Mouse (Mus musculus) urinary bladder, postnatal 36 days (tissue): ENCODE results near the gene Rnf169.
A peak's percentile ranks its signal among the peaks of the same experiment; 100 is the strongest.
"Not testable (repeated sequence)": the region's sequence is repeated elsewhere in the genome, so short reads cannot be mapped to it uniquely, and the experiment has no call there.

Source experiments
- DNase-seq, 2 experiments: peaks; one replicate each; pipeline ENCODE4 v3.0.0; 2022; ENCODE audit warnings: low spot score in 2 of 2, mixed read lengths in 1 of 2

Rnf169 gene

DNA sequence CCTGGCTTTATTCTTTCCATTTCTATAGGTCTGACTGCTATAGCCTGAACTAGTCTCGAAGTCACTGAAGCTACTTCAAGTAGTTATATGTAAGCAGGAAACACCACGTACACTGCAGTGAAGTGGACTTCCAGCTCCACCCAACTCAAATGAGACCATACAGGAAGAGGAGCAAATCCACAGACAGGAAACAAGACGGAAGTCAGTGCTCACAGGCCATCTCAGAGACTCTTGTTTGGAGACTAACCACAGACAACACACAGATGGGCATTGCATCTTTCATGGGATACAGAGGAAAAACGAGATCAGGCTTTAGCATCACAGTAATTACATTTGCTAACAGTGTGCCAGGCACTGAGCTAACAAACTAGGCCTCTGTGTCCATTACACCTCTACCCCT is 33.9 kb downstream of the Rnf169 start:
- DNase-seq: no peak

DNA sequence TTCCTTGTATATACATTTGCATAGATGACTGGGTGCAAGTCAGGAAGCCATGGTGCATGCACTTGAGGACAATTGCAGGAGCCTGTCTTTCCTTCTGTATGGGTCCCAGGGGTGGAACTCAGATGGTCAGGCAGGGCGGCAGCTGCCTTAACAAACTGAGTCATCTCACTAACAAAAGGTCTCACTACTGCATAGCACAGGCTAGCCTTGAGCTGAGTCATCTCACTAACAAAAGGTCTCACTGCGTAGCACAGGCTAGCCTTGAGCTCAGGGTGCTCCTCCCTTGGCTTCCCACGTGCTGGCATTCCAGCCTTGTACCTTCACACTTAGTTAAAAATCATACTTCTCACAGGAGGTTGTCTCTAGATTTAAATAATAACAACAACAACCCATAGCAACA is 34.3 kb downstream of the Rnf169 start:
- no peak for DNase-seq

DNA sequence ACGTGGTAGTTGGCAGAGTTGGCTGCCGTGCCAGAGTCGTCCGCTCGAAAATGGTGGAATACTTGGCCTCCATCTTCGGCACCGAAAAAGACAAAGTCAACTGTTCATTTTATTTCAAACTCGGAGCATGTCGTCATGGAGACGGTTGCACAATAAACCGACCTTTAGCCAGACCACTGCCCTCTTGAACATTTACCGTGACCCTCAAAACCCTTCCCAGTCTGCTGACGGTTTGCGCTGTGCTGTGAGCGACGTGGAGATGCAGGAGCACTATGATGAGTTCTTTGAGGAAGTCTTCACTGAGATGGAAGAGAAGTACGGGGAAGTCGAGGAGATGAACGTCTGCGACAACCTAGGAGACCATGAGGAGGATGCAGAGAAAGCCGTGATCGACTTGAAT is 35.2 kb downstream of the Rnf169 start:
- DNase-seq: not testable (repeated sequence)

DNA sequence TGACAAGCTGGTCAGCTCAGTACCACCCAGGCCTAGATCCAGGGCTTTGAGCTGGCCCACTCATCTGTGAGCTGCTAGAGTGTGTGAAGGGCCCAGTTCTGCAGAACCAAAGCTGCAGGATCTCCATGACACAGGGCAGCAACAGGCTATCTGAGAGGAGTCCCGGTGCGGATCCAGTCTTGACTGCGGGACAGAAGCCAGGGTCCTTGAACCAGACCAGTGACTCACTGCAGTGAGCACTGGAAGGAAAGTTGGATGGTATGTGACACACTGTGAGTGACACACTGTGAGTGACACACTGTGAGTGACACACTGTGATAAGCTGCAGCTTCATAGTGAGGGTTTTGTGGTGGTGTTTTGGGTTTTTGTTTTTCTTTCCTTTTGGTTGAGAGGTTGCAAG is 35.7 kb downstream of the Rnf169 start:
- no peak for DNase-seq

DNA sequence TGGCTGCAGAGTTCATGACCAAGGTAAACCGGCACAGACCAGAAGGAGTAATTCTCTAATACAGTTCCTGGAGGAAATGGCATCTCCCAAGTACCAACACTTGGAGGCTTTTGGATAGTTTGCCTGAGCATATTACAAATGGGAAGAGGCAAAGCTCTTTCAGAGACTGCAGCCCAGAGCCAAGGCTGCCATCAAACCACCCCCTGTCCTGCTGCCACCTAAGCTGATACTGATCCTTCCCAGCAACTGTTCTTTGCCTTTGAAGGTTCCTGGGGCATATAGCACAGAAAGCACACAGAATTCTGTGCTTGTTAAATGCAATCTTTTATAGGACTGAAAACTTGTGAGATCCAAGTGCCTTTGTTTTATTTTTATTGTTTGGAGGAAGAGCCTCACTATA is 39.6 kb downstream of the Rnf169 start:
- no peak for DNase-seq

DNA sequence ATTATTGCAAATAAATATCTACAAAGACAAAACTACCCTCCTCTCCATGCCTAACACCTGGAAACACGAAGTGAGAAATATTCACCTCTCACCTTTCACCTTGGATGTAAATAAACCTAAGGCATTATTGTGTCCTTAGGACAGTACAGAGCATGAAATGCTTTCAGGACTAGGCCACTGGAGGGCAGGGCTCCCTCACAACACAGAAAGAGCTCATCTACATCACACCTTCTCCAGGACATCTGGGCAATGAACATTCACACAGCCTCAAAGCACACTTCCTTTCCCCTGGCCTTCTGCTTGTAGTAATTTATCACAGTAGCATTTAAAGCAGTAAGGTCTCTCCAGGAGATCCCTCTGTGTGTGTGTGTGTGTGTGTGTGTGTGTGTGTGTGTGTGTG is 44.5 kb downstream of the Rnf169 start:
- no peak for DNase-seq

DNA sequence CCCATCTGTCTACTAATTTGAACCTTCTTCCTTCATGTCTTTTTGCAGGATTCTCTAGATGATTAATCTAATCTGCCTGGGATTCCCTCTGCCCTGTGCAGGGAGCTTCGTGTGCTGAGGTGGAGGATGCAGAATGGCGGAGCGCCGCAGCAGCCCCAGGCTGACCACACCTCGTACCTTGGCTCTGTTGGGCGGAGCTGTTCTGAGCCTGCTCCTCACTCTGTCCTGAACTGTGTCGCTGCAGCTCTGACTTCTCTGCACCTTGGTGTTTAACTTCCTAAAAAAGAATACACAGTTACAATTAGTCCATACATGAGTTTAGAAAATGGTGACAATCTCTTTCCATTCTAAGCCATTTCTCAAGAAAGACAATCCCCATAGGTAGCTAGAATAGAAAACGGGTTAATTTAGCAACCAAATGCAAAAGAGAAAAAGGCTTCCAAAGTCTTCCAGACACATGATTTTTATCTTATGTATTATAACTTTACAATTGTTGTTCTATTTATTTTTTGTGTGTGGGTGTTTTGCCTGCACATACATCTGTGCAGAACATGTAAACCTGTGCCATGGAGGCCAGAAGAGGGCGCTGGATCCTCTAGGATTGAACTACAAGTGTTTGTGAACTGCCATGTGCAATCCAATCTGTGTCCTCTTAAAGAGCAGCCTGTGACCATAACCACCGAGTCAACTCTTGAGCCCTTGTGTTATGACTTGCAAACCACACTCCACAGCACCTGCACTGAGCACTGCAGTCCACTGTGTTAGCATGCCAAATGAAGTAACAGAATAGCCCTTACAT is 53.1 kb downstream of the Rnf169 start:
- DNase-seq: peak; percentile 30 to 66

DNA sequence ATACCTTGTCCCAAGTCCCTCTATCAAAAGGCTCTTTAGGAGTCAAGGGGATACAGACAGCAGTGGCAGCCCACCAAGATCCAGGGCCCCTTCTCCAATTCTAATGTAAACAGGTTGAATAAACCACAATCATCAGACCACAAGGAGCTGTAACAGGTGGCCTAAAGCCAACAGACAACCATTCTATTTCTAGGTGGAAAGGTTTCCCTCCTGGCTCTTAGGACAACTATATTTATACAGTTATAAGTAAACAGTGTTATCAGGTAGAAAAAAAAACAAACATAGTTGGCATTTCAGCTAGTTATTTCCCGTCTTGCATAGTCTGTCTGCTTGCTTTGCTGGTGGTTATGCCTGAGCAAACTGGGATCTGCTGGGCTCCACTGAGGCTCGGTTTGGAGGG is 59.8 kb downstream of the Rnf169 start:
- no peak for DNase-seq

DNA sequence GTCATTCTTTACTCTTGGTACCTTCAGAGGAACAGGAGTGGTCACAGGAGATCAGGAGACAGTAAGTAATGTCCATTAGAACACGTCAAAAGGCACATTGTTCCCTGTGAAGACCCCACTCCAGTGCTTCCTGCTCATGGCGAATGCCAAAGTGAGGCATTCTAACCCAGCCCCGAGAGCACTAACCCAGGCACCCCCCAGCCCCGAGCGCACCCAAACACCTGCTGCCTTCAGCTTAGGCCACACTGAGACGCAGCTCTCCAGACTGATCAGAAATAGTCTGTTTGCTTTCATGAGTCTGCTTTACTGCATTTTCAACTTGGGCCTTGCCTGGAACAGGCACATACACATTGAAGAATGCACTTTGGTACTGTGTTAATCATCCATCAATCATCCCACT is 60.3 kb downstream of the Rnf169 start:
- no peak for DNase-seq

DNA sequence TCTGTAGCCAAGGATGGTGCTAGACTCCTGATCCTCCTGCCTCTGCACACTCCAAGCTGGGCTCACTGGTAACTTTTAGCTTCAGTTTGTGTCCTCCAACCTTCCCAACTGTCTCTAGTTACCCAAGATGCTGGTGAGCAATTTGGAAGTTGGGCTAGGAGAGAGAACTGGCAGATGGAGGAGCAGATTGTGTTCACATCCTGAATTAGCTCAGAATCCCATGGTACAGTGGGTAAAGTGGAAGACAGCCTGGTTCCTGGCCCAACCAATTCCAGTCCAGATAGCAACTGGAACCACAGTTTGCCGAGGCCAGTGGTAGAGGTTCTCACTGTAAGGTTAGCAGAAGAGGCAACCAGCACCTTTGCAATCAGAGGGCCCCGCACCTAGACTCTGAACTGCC is 61.1 kb downstream of the Rnf169 start:
- no peak for DNase-seq

DNA sequence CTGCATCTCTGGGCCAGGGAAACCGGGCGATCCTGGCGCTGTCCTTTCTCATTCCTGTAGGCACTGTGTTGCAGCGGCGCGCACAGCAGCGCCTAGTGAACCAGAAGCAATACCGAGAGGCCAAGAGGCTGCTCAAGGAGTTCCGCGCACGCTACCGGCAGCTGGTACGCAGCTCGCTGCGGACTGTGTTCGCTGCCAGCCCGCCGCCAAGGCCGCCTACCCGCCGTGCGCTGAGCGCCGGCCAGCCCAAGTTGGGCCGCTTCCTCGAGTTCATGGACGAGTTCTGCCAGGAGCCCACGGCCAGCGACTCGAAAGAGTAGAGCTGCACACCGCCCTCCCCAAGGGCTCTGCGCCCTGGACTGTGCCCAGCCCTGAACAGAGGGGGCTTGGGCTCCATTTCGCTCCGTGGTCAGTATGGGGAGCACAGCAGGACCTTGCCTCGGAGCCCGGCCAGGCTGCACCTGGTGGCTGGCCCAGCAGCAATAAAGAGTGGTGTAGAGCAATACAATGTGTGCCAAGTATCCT is 62.9 kb downstream of the Rnf169 start:
- DNase-seq: peak; percentile 18 to 26

DNA sequence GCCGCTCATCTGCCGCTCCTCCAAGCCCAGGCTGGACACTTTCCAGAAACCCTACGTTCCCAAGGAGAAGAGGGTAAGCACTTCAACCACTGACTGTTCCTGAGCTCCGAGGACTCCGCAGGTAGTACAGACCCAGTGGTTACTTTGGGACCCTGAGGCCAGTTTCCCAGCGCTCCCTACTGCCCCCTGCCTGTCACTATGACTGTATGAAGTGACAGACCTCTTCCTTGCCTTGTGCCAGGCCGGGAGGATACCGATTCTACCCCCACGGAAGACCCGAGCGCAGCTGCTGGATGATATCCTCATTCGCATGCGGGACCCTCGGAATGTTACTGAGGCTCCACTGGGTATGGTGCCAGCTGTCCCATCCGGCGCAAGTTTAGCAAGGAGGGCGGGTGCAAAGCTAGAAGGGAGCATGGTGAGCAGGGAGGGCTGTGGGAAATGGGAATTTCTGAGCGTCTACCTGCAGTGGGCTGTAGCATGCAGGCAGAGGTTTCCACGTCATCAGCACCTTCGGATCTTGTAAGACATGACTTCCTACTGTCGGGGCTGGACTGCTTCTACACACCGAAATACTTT is 63.4 kb downstream of the Rnf169 start:
- peak in 1 of 2 experiments; percentile 22 for DNase-seq

DNA sequence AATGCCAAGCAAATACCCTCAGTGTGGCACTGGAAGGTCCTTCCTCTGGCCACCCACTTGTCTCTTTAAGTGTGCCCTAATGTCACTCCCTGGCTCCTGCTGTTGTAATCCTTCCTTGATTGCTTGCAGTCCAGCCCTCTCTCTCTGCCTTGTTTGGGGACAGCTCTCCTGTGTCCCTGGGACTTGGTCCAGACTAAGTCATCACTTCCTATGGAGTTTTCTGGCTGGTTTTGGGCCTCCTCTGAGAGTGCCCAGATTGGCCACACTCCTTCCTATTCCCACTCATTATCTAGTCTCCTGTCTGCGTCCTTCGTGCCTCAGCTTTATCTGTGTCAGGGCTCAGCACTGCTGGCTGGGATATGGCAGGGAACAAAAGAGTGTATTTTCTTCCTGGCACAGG is 64.7 kb downstream of the Rnf169 start:
- DNase-seq: no peak

DNA sequence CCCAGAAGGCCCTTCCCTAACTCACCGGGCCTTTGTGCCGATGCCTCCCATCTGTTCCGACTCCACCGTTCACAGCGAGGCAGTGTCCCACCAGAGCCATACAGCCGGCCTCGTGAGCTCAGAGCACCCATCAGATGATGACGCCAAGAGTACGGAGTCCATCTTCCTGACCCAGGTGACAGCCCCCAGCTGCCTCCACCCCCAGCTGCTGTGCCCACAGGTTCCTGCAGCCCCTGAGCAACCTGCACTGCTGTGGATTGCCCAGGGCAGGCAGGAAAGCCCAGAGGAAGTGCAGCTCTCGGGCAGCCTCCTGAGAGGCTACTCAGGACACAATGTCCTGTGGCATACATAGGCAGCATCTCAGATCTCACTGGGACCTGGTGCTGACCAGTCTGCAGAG is 65.9 kb downstream of the Rnf169 start:
- no peak for DNase-seq

DNA sequence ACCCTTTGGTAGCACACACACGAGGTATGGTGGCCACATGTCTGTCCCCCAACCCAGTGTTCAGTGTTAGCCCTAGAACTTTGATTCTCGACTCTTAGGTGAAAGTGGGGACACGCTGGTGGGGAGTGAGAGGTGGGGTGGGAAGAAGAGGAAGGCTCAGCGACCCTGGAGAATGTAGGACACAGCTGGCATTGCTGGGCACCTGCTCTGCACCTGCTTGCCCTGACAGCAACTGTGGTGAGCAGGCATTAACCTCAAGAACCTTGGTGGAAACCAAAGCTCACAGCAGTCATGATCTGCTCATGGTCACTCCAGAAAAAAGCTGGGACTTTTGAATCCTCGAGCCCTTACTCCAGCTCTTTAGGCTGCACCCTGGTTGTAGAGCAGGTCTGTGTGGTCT is 69.2 kb downstream of the Rnf169 start:
- no peak for DNase-seq

DNA sequence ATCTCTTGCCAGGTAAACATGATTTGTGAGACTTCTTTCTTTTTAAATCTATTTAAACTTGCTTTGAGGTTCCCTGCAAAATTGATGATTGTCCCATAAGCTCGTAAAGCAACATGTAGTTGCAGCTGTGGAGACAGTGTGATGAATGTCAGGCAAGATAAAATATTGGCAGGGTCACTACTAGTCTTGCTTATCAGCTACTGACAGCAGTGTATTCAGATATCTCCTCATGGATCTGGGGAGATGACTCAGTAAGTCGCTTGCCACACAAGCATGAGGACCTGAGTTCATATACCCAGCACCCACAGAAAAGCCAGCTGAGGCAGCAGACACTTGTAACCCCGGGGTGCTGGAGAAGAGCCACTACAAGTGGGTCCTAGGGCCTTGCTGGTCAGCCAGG is 72.8 kb downstream of the Rnf169 start:
- DNase-seq: no peak

DNA sequence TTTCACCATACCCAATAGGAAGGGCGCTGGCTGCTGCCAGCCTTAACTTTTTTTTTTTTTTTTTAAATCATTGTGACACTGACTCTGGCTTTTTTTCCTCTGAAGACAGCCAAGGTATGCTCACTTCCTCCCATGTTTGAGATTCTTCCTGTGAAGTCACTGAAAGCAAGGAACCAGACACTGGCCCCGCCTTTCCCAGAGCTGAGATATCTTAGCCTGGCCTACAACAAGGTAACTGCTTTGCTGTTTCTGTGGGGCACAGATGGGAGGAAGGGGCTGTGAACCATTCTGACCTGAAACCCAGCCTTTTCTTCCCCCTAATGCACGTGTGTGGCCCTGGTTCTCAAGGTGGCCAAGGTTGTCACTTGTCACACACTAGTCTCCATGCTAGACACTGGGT is 73.9 kb downstream of the Rnf169 start:
- no peak for DNase-seq

DNA sequence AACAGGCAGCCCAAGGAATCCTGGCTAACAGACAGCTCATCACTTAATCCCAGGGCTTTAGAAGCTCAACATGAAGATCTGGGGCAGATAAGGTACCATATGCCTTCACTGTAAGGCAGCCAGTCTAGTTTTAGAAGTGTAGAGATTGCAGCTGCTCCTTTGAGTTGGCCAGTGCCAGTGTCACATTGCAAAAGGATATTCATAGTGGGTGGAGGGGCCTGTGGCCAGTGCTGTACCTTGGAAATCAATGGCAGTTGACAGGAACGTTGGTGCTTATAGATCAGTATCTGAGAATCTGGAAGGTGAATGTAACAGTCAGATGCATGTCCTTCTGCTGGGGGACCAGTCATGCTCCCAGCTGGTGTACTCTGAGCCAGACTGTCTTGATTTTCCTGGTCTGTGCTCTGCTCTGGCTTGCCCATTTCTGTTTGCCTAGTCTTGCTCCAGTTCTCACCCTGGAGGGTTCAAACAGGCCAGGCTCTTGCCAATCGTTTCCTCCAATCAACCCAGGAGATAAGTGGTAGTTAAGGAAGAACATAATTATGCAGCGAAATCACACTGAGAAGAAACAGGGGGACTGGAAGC is 75.7 kb downstream of the Rnf169 start:
- DNase-seq: peak; percentile 24 to 33

DNA sequence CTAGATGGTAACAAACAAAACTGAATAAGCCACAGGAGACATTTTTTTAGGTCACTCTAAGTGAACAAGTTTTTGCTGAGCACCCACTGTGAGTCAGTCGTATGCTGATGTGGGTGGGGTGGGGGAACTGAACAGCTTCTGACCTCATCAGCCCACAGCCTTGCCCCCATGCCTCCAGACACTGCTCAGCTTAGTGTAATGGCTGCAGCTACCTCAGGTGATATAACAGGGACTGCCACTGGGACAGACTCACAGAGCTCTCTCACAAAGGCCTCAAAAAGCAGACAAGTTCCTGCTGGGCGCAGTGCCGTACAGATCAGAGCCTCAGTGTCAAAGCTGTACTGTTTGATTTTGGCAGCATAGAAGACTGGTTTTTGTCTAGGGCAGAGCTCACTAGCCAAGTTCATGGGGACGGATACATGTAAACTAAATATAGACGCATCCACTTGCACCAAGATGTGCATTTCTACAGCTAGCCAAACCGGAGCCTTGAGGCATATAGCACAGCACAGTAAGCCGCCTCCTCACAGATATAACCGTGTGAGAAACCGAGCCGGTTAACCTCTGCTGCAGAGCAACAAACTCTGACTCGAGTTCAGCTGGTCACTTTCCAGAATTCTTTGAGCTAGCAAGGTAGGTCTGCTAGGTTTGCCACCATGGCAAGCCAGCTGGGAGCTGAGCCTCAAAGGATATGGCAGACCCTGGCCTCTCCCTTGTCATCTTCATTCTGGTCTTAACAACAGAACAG is 77.2 kb downstream of the Rnf169 start:
- DNase-seq: no peak

DNA sequence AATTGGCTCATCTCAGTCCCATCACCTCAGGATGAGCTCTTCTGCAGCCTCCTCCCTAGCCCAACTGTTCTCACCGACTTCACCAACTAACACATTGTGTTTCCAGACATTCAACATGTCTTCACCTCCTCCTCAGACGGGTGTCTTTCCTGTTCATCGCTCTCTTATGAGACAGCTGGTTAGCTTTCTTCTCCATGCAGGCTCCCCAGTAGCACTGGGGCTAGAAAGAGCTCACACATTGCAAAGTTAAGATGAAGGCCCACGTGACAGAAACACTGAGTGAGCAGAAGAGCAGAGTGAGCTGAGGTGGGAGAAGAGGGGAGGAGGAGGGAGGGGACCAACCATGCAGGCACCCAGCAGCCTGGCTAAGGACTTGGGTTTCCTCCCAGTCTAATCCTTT is 78.0 kb downstream of the Rnf169 start:
- no peak for DNase-seq

DNA sequence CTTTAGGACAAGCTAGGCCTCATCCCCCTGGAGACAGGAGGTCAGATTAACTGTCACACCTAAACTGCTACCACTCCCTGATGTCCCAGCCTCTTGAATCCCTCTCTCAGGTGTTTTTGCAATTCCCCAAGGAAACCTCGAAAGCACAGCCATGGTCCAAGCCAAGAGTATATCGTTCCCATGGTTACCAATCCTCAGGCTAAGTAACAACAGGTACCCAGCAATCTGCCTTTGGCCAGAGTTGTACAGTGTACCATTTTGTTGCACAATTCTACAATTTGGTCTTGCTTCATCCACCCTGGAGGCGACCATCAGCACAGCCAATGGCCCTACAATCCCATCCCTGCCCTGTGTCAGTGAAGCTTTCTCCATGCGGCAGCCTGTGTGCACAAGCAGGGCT is 83.3 kb downstream of the Rnf169 start:
- DNase-seq: no peak

DNA sequence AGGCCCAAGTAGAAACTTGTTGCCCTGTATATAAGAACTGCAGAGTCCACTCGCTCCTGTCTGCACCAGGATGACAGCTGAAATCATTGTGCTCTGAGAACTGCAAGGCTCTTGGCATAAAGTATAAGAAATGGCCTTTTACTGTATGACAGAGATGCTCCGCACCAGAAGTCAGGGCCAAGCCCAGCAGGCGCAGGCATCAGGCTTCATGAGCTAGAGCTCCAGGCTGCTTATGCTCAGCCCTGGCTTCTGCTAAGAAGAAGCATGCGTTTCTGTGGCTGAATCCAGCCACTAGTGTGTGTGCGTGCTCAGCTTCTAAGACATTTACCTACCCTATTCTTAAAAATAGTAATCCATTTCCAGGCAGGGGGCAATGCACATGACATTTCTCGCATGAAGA is 85.8 kb downstream of the Rnf169 start:
- no peak for DNase-seq
